Mouse (Mus musculus) liver, postnatal 0 days (tissue): ENCODE measurements around the gene Dhx16. TPM values are rescaled to one million over a fixed set of nuclear protein-coding genes. Genes with fewer than 3 reads are reported as not detected.
A peak's percentile ranks its signal among the peaks of the same experiment; 100 is the strongest.

Experiments used
- ATAC-seq: fragments of 200-750 bp; cut with Nextera tagmentation; 2 replicates; pipeline ENCODE4 v1.8.0; 2017; ENCODE audit warnings: mild to moderate bottlenecking, moderate library complexity
- DNase-seq: peaks from one replicate; pipeline ENCODE4 v3.0.0-alpha.2; 2016
- H3K27ac ChIP-seq: fragments of 300-500 bp; sonication (generic); 2 replicates; pipeline ENCODE4 v1.5.1; 2014; ENCODE audit warnings: antibody characterized with exemption, moderate library complexity, mild to moderate bottlenecking, low read depth
- H3K27me3 ChIP-seq: fragments of 300-500 bp; sonication (generic); 2 replicates; pipeline ENCODE4 v1.6.1; 2014; ENCODE audit warnings: low read length, control low read depth, mixed read lengths; ENCODE audit not compliant: insufficient read depth
- H3K36me3 ChIP-seq: fragments of 300-500 bp; sonication (generic); replicated peaks from 2 replicates; pipeline ENCODE4 v1.6.1; 2014; ENCODE audit warnings: mild to moderate bottlenecking, control low read depth, low read length, moderate library complexity, mixed read lengths; ENCODE audit not compliant: insufficient read depth
- H3K4me1 ChIP-seq: fragments of 300-500 bp; sonication (generic); 2 replicates; pipeline ENCODE4 v1.6.1; 2014; ENCODE audit warnings: antibody characterized with exemption, mild to moderate bottlenecking, control low read depth; ENCODE audit not compliant: insufficient read depth
- H3K4me2 ChIP-seq: fragments of 300-500 bp; sonication (generic); 2 replicates; pipeline ENCODE4 v1.6.1; 2014; ENCODE audit warnings: low read depth, mild to moderate bottlenecking, low read length, moderate library complexity, mixed read lengths
- H3K4me3 ChIP-seq: fragments of 300-500 bp; sonication (generic); 2 replicates; pipeline ENCODE4 v1.5.1; 2014; ENCODE audit warnings: low read depth, low read length
- H3K9ac ChIP-seq: fragments of 300-500 bp; sonication (generic); replicated peaks from 2 replicates; pipeline ENCODE4 v1.6.1; 2014; ENCODE audit warnings: mild to moderate bottlenecking, moderate library complexity
- H3K9me3 ChIP-seq: fragments of 300-500 bp; sonication (generic); 2 replicates; pipeline ENCODE4 v1.6.1; 2016; ENCODE audit warnings: mild to moderate bottlenecking, control low read depth, low read length, mixed read lengths
- CTCF ChIP-seq: sonication (generic); IDR thresholded peaks from 2 replicates; pipeline ENCODE4 v1.5.1; 2016; ENCODE audit warnings: antibody characterized with exemption, low read depth
- EP300 ChIP-seq: IDR thresholded peaks from 2 replicates; pipeline ENCODE4 v1.6.1; 2016; ENCODE audit warnings: antibody characterized with exemption, low read depth, mild to moderate bottlenecking
- WGBS: fragments of 180-500 bp; shearing (Covaris S2); extraction: QIAGEN DNeasy Blood & Tissue Kit; methylation state at CpG from one replicate; pipeline ENCODE4 v1.1.7; 2014; ENCODE audit not compliant: insufficient replicate concordance; 5-methylcytosine and 5-hydroxymethylcytosine counted together
- polyA plus RNA-seq: library from polyadenylated mRNA; unstranded; fragments of >200 nt; fragmentation: Nextera tagmentation; extraction: Ambion mirVana; gene quantifications from 2 replicates; pipeline ENCODE4 v1.2.1, GENCODE M21; 2015

The Dhx16 gene
- polyA plus RNA-seq, 1 experiment from 2014 or later: 15.6 TPM

GRCm38 (mm10) chr17:35866281-35866831, 13.3 kb upstream of the Dhx16 start:
- Histone ChIP-seq H3K4me2 (peak overlapping the region; percentile 79), H3K9ac (peak overlapping the region; percentile 61), H3K36me3 (peaks cover 6% of the 10 kb centered on the region; the same call in 1 of the 2 replicates), H3K27ac (peak overlapping the region; percentile 95), H3K4me3 (peak overlapping the region; percentile 55), H3K9me3 (no peaks in the 10 kb centered on the region), H3K27me3 (peaks cover 39% of the 10 kb centered on the region), H3K4me1 (peaks cover 29% of the 10 kb centered on the region)
- DNase-seq: peak; percentile 53
- WGBS: under 1% methylated on average over 38 of the region's 38 CpGs
- no peak for TF ChIP-seq CTCF
- no peak for TF ChIP-seq EP300
- no peak for ATAC-seq

- DNase-seq (peak; percentile 52), ATAC-seq (no peak)
- WGBS: 7% methylated on average over 26 of the region's 26 CpGs
- TF ChIP-seq CTCF (peak; percentile 55), EP300 (no peak)
- peak overlapping the region; percentile 79 for H3K4me2 ChIP-seq
- peaks cover 24% of the 10 kb centered on the region for H3K4me1 ChIP-seq
- H3K27me3 ChIP-seq: peaks cover 39% of the 10 kb centered on the region
- H3K4me3 ChIP-seq: peak overlapping the region; percentile 55
- no peaks in the 10 kb centered on the region for H3K9me3 ChIP-seq
- peak overlapping the region; percentile 95 for H3K27ac ChIP-seq
- peaks cover 7% of the 10 kb centered on the region; the same call in 1 of the 2 replicates for H3K36me3 ChIP-seq
- peak overlapping the region; percentile 61 for H3K9ac ChIP-seq
Measured at GRCm38 (mm10) chr17:35866911-35867890, 12.4 kb upstream of the Dhx16 start.

GRCm38 (mm10) chr17:35868165-35868820, 11.3 kb upstream of the Dhx16 start:
- Histone ChIP-seq H3K4me1 (peaks cover 29% of the 10 kb centered on the region), H3K27me3 (peaks cover 39% of the 10 kb centered on the region), H3K9me3 (no peaks in the 10 kb centered on the region), H3K27ac (peak overlapping the region; percentile 95), H3K4me3 (peak overlapping the region; percentile 55), H3K4me2 (peak overlapping the region; percentile 79), H3K9ac (peak overlapping the region; percentile 61), H3K36me3 (peaks cover 11% of the 10 kb centered on the region; the same call in 1 of the 2 replicates)
- peak; percentile 57 for DNase-seq
- peak; percentile 17; the same call in 1 of the 2 replicates for TF ChIP-seq CTCF
- TF ChIP-seq EP300: no peak
- ATAC-seq: no peak
- 16% methylated on average over 16 of the region's 17 CpGs for WGBS

GRCm38 (mm10) chr17:35868961-35869345, 10.7 kb upstream of the Dhx16 start:
- H3K9ac ChIP-seq: peak overlapping the region; percentile 61
- peak overlapping the region; percentile 95 for H3K27ac ChIP-seq
- peaks cover 32% of the 10 kb centered on the region for H3K4me1 ChIP-seq
- ATAC-seq (no peak), DNase-seq (no peak)
- peaks cover 8% of the 10 kb centered on the region; the same call in 1 of the 2 replicates for H3K36me3 ChIP-seq
- TF ChIP-seq CTCF: no peak
- TF ChIP-seq EP300: no peak
- H3K27me3 ChIP-seq: peaks cover 39% of the 10 kb centered on the region
- 2% methylated on average over 7 of the region's 7 CpGs for WGBS
- peak overlapping the region; percentile 79 for H3K4me2 ChIP-seq
- H3K4me3 ChIP-seq: peak overlapping the region; percentile 55
- no peaks in the 10 kb centered on the region for H3K9me3 ChIP-seq

- under 1% methylated on average over 7 of the region's 7 CpGs for WGBS
- DNase-seq (peak; percentile 74), ATAC-seq (peak; percentile 63)
- Histone ChIP-seq H3K4me2 (peak overlapping the region; percentile 79), H3K27ac (peak overlapping the region; percentile 95), H3K36me3 (peaks cover 8% of the 10 kb centered on the region; the same call in 1 of the 2 replicates), H3K9me3 (no peaks in the 10 kb centered on the region), H3K4me1 (peaks cover 32% of the 10 kb centered on the region), H3K27me3 (peaks cover 35% of the 10 kb centered on the region), H3K9ac (peak overlapping the region; percentile 61), H3K4me3 (peak overlapping the region; percentile 55)
- no peak for TF ChIP-seq EP300
- TF ChIP-seq CTCF: no peak
Measured at GRCm38 (mm10) chr17:35869346-35870067, 10.1 kb upstream of the Dhx16 start.
